Mouse (Mus musculus): ENCODE measurements around the gene Ric1. TPM values are rescaled to one million over a fixed set of nuclear protein-coding genes. Genes with fewer than 3 reads are reported as not detected.
"Not testable (repeated sequence)": the region's sequence is repeated elsewhere in the genome, so short reads cannot be mapped to it uniquely, and the experiment has no call there.

The Ric1 gene
- total RNA-seq, 2 experiments from 2014 or later: 45.8 to 48.4 TPM

DNA sequence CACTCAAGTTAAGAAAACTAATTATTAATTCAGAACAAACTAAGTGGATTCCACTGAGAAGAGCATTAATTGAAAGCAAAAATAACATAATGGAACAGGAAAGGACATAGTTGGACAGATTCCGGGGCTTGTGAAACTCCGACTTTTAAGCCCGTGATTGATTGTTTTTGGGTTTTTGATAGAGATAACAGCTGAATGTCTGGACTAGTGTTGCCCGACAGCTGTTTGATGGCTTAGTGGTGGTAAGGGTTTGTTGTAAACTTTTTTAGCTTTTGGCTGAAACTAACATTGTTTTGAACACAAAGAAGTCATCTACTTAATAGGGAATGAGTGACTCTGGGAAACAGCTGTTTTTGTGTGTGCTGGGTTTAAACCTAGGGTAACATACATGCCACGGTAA, 11.9 kb downstream of the Ric1 start:
- no peak for DNase-seq

DNA sequence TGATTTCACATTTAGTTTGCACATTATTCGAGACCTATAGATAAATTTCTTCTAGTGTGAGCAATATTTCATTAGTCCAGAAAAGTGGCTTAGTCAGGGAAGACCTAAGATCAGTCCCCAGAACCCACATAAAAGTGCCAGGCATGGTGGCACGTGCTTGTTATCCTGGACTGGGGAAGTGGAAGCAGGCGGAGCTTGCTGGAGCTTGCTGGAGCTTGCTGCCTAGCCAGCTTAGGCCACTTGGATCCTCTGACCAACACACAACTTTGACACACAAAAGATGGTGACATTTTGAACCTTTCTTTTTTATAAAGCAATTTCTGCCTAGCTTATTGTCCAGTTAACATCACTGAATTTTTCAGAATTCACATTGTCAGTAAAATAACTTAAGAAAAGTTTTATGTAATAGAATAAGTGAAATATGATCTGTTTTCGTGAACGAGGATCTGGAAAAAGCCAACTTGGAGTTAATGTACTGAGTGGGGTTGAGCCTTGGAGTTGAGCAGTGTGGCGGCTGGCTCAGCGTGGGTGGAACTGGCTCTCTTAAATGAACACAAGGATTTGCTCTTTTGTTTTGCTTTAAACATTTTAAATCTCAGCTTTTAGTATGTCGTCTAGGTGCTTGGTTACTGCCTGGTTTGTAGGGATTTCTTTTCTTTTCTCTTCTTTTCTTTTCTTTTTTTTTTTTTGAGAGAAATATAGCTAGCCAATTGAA, 20.3 kb downstream of the Ric1 start:
- peak in 1 of 2 experiments; percentile 32 for DNase-seq

DNA sequence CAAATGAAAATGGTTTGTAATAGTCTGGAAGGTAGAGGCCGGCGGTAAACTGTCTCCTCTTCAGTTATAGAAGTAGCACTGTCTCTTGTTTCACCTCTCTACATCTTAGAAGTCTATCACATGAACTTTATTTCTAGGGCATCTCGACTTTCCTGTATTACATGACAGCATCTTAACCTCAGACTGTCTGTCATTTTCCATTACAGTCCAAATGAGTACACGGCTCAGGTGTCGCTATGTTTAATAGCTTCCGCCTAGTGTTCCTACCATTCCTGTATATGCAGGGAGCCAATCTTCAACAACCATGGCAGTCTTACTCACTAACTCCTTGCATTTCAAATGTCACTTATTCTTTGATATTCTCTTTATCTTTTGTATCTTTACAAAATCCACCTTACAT, 21.9 kb downstream of the Ric1 start:
- DNase-seq: no peak

DNA sequence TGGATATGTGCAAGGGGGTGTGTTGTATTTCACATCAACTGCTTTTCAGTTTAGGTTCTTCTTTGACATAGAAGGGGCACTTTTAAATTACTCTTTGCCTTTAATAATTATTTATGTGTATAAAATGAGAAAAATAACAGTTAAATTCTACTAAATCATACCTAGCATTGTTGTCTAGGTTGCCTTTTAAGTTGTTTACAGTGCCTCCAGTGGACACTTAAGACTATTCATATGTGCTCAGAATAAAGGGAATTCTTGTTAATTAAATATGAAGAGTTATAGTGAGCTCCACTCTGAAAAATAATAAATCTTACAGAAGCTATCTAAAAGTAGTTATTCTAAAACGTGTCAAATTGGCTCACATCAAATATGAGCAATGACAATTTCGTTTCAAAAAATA, 28.5 kb downstream of the Ric1 start:
- no peak for DNase-seq

DNA sequence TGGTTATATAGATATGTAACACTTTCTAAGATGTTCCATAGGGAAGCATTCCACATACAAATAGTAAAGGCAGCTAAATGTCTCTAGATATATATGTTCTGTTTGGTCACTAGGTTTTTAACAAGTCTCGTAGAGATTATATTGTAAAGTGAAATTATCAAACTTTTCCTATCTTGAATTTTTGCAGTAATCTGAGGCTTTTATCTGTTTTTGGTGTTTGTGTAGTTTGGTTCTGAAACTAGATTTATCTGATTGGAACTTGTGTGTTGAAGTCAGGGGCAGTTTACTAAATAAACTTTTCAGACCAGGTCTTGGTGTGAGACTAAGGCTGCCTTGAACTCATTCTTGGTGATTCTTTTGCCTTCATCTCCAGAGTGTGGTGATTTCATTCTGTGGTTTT, 29.0 kb downstream of the Ric1 start:
- no peak for DNase-seq

DNA sequence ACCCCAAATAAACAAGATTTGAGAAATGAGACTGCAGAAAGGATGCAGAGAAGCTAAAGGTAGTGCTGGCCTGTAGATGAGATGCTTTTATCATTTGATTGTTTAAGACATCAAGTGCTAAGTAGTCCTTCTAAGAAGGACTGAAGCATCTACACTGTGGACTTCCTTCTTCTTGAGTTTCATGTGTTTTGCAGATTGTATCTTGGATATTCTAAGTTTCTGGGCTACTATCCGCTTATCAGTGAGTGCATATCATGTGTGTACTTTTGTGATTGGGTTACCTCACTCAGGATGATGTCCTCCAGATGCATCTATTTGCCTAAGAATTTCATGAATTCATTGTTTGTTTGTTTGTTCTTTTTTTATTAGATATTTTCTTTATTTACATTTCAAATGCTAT, 29.9 kb downstream of the Ric1 start:
- not testable (repeated sequence) for DNase-seq

DNA sequence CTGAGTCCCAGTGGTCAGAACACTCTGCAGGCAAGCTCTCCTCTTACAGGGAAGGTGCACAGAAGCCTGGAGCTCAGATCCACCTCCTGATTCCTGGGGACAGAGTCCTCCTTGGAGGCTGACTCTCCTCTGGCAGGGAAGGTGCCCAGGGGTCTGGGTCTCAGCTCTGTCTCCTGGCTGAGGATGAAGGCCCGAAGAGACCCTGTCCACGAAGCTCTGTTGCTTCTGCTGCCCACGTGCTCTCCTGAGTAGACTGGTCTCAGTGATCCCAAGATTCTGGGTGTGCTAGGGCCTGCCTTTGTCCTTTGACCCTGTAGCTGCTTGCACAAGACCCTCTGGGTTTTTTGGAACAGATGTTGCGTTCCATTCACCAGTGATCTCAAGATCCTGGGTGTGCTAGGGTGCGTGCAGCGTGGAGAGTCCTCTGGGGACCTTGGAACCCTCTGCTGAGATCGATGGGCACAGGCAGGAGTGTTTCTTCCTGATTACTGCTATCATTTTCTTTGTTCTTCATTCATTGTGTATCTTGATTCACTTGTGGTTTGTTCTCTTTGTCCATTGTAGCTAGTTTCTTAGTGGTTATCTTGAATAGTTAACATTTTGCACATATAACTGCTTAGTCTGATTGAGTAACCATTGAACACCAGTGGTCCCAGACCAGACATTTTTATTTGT, 35.2 kb downstream of the Ric1 start:
- not testable (repeated sequence) for DNase-seq

DNA sequence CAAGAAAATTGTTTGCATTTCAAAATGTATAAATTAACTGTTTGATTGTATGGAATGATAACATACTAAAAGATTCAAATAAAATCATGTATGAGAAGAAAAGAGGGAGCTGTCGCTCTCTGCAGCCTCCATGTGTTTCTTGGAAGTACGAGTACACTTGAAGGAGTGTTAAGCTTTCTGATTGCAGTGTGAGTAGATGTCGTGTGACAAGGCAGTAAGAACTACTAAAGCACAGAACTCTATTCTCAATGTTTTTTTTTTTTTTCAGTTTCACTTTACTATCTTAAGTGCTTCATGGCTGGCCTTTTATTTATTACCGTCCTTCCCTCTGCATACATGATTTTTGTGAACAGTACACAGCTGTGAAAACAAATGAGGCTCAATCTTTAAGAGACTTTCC, 40.1 kb downstream of the Ric1 start:
- DNase-seq: no peak

DNA sequence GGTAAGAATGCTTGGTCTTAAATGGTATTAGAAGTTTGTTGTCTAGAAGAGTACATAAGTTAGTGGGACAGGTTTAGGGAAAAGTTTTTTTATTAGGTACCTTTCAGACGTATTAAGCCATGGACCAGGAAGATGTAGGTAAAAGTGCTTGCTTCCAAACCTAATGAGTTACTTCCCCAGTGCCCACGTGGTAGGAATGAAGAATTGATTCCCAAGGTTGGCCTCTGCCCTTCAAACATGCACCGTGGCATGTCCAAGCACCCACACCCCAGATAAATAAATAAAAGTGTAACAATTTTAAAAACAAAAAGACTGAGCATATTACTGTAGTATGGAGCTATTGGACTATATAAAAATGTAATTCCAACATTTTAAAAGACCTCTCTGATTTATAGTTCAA, 40.5 kb downstream of the Ric1 start:
- DNase-seq: no peak

DNA sequence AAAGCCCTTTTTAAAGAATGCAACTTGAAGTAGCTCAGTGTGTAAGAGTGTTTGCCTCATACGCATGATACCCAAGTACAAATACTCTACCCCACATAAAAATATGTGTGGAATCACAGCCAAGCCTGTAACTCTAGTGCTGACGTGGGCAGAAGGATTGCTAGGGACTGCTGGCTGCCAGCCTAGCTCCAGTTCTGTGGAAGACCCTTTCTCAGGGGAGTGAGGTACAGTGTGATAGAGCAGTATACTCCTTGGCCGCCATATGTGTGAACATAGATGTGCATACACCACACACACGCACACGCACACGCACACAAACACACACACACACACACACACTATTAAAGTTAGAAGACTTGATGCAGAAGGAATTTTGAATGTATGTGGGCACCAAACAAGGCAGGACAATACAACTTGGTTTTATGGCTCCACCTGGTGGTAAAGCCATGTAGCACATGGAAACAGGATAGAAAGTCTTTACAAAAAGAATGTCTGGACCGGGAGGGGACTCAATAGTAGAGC, 41.2 kb downstream of the Ric1 start:
- peak in 1 of 2 experiments; percentile 40 for DNase-seq

DNA sequence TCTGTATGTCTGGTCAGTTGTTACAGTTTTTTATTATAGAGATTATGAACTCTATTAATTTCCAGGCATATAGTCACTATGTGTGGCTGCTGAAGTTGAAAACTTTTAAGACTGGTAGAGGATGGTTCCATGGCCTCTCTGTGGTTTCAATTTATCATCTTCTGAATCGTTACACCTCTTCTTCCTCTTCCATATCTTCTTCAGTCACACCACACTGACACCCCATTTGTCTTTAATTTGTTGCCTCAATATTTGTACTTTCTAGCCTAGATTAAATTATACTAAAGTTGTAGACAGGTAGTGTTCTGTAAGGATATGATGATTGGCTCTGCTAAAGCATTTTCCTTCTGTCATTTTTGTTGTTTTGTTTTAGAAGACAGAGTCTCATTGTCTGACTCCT, 44.4 kb downstream of the Ric1 start:
- no peak for DNase-seq

DNA sequence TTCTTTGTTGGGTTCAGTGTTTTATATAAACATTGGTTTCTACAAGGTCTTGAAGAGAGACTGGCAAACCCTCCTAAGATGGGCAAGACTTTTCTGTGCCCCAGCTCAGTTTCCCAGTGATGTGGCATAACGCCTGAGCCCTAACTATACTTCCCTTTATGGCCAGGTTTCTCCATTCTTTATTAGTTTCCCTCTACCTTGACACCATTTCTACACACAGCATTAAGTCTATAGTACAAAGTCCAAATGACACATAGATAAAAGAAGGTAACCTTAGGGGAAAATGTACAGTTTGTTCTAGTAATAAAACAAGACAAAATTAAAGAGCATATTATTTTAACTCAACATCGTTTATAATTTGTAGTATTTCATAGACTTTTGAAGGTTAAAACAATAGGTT, 60.4 kb downstream of the Ric1 start:
- DNase-seq: no peak

DNA sequence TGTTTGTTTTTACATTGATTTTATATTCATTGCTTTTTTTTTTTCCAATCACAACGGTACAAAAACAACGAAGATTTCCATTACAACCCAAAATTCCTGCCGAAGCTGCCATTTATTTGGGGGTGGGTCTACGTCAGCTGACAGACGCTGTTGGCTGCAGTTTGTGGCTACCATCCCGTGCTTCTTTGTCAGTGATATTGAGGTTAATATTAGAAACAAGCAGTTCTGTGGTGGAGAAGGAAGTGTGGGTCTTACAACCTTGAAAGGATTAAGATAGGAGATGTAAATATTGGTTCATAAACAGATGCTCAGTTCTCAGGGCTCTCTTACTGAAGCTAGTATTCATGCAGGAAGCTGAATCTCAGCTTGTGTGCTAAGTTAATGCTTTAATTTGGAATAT, 61.7 kb downstream of the Ric1 start:
- no peak for DNase-seq

DNA sequence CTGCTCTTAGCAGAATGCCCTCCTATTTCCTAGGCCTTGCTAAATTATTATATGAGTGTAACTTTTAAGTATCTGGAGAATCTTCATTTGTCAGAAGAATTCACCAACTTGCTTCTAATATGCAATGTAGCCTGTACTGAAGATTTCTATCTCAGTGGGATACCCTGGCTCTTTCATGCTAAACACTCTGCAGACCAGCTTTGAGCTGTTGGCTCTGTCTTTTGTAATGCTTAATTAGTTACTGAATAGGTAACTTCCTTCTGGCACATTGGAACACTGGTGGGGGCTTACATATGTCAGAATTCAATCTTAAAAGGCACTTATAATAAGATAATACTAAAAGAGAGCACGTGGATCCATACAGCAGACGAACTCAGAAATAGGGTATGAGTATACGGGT, 71.7 kb downstream of the Ric1 start:
- DNase-seq: not testable (repeated sequence)

DNA sequence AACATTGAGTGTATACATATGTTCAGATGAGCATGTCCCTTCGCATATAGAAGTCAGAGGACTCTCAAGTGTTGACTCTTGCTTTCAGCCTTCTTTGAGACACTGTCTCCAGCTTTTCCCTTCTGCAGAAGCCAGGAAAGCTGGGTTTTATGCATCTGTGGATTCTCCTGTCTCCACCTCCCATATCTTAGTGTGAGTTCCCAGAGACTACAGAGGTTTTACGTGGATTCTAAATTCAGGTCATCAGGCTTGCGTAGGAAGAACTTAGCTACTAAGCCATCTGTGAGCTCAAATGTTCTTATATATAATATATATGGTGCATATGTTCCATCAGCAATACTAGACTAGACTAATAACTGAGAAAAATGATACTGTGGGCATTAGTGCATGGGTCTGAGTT, 74.2 kb downstream of the Ric1 start:
- no peak for DNase-seq

DNA sequence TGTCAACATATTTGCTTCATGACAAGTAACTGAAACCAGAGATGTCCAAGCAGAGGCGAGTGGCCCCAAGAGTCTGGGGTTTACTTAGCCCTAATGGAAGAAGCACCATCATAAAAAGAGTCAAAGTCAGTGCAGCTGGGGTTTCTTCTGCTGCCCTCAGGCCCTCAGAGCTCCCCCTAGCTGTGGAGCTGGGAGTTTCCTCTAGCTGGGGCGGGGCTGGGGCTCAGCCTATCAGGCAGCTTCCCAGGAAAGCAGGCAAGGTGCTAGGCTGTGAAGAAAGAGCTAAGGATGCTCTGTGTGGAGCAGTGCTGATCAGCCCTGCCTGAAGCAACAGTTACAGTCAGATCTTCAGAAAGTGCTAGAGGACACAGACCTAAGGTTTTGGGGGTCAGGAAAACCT, 74.9 kb downstream of the Ric1 start:
- DNase-seq: no peak

DNA sequence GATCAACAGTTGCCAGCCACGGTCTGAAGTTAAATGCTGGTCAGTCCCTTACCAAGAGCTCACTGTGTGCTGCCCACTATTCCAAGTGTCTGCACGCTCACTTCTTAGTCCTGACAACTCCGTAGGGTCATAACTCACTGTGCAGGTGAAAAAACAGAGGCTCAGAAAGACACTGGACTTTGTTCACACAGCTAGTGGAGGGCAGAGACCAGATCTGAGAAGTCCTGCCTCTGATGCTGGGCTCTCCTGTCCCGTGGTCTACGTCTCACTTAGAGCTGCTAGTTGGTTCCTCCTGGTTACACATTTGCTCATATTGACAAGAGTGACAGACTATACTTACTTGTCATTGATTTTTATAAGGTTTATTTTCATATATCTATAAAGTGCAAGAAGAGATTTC, 76.9 kb downstream of the Ric1 start:
- DNase-seq: no peak

DNA sequence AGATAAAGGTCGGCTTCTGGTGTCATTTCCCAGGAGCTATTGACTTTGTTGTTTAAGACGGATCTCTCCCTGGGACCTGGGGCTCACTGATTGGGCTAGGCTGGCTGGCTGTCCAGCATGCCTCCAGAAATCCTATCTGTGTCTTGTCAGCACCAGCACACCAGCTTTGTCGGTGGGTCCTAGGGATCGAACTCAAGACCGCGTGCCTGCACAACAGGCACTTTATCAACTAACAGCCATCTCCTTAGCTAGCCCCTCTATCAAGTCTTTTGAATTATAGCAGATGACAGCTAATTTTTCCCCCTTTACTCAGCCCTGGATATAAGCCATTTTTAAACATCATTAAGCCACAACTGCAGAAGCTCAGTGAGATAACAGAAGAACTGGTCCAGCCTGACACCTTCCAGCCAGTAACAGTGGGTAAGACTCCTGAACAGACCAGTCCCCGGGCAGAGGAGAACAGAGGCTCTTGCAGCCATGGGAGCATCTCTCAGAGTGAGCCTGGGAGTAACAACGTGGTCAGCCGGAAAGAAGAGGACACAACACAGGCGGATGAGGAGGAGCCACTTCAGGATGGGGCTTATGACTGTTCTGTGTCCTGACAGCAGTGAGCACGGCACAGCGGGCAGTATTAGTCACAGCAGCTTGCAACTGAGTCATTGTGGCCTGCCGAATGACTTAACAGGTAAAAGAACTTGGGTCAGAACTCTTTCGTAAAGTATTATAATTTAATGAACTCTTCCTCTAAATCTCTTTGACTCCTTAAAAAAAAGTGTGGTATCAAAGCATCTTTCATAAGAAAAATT, 81.7 kb downstream of the Ric1 start:
- DNase-seq: no peak

DNA sequence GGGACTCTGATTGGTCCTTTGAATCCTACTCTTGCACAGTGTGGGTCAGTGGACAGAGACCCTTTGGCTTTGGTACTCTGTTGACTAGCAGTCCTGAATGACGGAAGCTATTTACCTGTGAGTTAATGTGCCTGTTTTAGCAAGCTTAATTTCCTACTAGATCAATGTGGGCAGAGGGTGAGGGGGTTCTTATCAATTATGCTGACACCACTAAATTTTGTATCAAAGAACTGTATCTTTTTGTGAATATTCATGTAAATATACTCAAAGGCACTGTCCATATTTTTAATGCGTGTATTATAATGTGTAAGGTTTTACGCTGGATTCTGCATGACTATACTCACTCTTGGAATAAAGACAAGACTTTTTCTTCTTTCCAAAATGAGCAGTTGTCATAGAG, 82.6 kb downstream of the Ric1 start:
- DNase-seq: no peak

DNA sequence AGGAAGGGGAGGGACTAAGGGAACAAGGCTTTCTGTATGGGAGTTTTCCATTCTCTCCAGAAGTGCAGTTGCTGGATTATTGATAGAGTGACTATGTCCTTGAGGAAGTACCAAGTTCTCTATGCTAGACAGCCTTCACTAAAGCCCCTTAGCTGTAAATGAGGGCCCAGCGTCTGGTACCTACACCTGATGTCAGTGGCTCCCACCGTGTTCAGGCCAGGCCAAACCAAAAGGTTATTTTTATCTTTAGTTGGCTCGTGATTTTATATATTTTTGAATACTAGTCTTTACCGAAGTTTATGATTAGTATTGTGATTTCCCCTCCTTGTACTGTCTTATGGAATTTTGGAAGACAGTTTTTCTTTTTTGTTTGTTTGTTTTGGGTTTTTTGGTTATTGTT, 85.4 kb downstream of the Ric1 start:
- no peak for DNase-seq

DNA sequence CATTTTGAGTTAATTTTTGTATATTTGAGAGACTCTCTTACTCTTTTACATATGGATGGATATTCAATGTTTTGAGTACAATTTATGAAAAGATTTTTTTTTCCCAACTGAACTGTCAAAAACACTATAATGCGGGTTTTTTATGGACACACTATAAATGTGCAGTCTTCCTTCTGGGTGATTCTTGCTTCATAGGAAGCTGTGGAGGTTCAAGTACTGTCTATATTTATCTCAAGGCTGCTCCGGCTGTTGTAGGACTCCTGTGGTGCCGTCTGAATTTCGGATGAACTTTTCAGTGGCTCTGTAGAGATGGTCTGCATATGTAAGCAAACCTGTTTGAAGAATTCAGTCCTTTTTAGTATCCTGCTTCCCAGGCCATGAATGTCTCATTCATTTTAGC, 86.1 kb downstream of the Ric1 start:
- no peak for DNase-seq

DNA sequence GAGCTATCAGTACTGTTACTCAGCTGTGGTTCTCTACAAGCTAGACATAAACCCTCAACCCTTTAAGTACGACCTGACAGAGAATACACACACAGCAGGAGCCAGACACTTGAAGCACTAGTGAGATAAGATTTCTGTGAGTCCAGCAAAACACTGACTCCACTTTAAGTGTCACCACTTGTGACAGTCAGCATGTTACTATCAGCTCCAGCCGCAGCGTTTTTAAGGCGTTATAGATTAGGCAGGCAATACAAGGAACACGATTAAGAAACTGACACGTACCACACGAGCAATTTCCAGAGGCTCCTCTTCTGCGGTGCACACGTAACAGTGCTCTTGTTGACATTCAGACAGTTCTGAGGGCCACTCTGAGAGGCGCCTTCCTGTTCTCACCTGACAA, 88.8 kb downstream of the Ric1 start:
- no peak for DNase-seq

DNA sequence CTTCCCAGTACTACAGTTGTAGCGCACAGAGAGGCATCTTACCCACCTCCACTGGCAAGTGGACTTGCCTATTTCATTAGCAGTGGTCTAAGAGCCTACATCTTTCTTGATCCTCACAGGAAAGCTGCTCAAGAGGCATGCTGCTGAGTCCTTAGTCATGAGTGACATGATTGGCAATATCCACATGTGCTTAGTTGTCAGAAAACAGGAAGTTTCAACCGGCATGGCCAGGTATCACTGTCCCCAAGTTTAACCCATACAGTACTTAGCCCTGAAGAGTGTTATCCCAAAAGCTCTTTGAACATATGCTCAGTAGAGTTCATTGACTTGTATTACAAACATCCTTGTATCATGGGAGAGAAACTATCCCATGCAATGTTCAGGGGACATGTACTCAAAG, 90.0 kb downstream of the Ric1 start:
- DNase-seq: no peak

All from layer of hippocampus, postnatal 36 days (tissue).